Mouse (Mus musculus) C2C12 (cell line): Measurements from ENCODE around the gene Miga2. TPM values are rescaled to one million over a fixed set of nuclear protein-coding genes. Genes with fewer than 3 reads are reported as not detected.

Experiments used
- H3K27me3 ChIP-seq: one replicate; pipeline ENCODE4 v1.6.1; 2011; ENCODE audit not compliant: control insufficient read depth, insufficient read depth, insufficient read length
- H3K36me3 ChIP-seq: one replicate; pipeline ENCODE4 v1.6.1; 2011; ENCODE audit not compliant: control insufficient read depth, insufficient read depth
- H3K4me3 ChIP-seq: one replicate; pipeline ENCODE4 v1.5.1; 2011; ENCODE audit warnings: mild to moderate bottlenecking, control low read depth; ENCODE audit not compliant: poor library complexity, insufficient read depth, severe bottlenecking
- H3K79me2 ChIP-seq: one replicate; pipeline ENCODE4 v1.6.1; 2011; ENCODE audit not compliant: control insufficient read depth, insufficient read depth
- H3K79me3 ChIP-seq: one replicate; pipeline ENCODE4 v1.6.1; 2011; ENCODE audit warnings: low read depth, control low read depth
- H3ac ChIP-seq: one replicate; pipeline ENCODE3; 2011; ENCODE audit warnings: low read depth; ENCODE audit not compliant: control insufficient read depth, insufficient read length
- CEBPB ChIP-seq: IDR thresholded peaks from one replicate; pipeline ENCODE4 v1.6.1; 2011; ENCODE audit warnings: low read depth, mild to moderate bottlenecking, control low read depth, moderate library complexity
- CTCF ChIP-seq: IDR thresholded peaks from one replicate; pipeline ENCODE4 v1.5.1; 2011; ENCODE audit not compliant: control insufficient read depth, insufficient read depth, insufficient read length
- FOSL1 ChIP-seq: IDR thresholded peaks from one replicate; pipeline ENCODE4 v1.8.0; 2011; ENCODE audit warnings: mild to moderate bottlenecking, low read length; ENCODE audit not compliant: poor library complexity, insufficient read depth, severe bottlenecking
- MAX ChIP-seq: IDR thresholded peaks from one replicate; pipeline ENCODE4 v1.6.1; 2011; ENCODE audit warnings: mild to moderate bottlenecking, control low read depth
- MYOD1 ChIP-seq: IDR thresholded peaks from one replicate; pipeline ENCODE4 v1.6.1; 2011; ENCODE audit warnings: low read depth; ENCODE audit not compliant: control insufficient read depth, insufficient read length
- MYOG ChIP-seq: IDR thresholded peaks from one replicate; pipeline ENCODE4 v1.6.1; 2011; ENCODE audit not compliant: control insufficient read depth, insufficient read length; ENCODE audit errors: extremely low read depth
- USF1 ChIP-seq: IDR thresholded peaks from one replicate; pipeline ENCODE4 v1.6.1; 2011; ENCODE audit warnings: low read depth, mild to moderate bottlenecking, control low read depth, moderate library complexity
- polyA plus RNA-seq: library from polyadenylated mRNA; unstranded; fragments of >200 nt; fragmentation: generic; extraction: Trizol; gene quantifications from one replicate; pipeline ENCODE4 v1.2.1, GENCODE M21; 2012; ENCODE audit warnings: missing spikeins

Miga2 gene
- polyA plus RNA-seq, 1 experiment, result 29.4 TPM

- no peaks in the 10 kb centered on the region for H3K79me3 ChIP-seq
- H3K36me3 ChIP-seq, result peaks cover 14% of the 10 kb centered on the region
- H3K4me3 ChIP-seq, result no peak overlapping the region
- no peaks in the 10 kb centered on the region for H3K27me3 ChIP-seq
- H3ac ChIP-seq, result no peak overlapping the region
- no peaks in the 10 kb centered on the region for H3K79me2 ChIP-seq
- TF ChIP-seq USF1, result no peak
- TF ChIP-seq CTCF, result no peak
- TF ChIP-seq MYOD1, result no peak
- TF ChIP-seq MAX, result no peak
- TF ChIP-seq CEBPB, result no peak
- TF ChIP-seq FOSL1, result no peak
- no peak for TF ChIP-seq MYOG
Observed at GRCm38 (mm10) chr2:30409454-30410176, 45.6 kb downstream of the Miga2 start.

- TF ChIP-seq CEBPB, result no peak
- TF ChIP-seq FOSL1, result no peak
- no peak for TF ChIP-seq MYOD1
- TF ChIP-seq MAX, result no peak
- no peak for TF ChIP-seq MYOG
- TF ChIP-seq USF1, result no peak
- Histone ChIP-seq H3K36me3 (peaks cover 3% of the 10 kb centered on the region), H3ac (no peak overlapping the region), H3K79me2 (peaks cover 28% of the 10 kb centered on the region), H3K27me3 (no peaks in the 10 kb centered on the region), H3K4me3 (no peak overlapping the region), H3K79me3 (peaks cover 23% of the 10 kb centered on the region)
Observed at GRCm38 (mm10) chr2:30413038-30413973, 49.3 kb downstream of the Miga2 start.

GRCm38 (mm10) chr2:30414101-30414500 lies 50.1 kb downstream of the Miga2 start:
- Histone ChIP-seq H3K36me3 (peaks cover 3% of the 10 kb centered on the region), H3K4me3 (no peak overlapping the region), H3ac (no peak overlapping the region), H3K79me3 (peaks cover 31% of the 10 kb centered on the region), H3K79me2 (peaks cover 36% of the 10 kb centered on the region), H3K27me3 (no peaks in the 10 kb centered on the region)
- TF ChIP-seq MYOD1, result no peak
- no peak for TF ChIP-seq MYOG
- TF ChIP-seq FOSL1, result no peak
- no peak for TF ChIP-seq MAX
- no peak for TF ChIP-seq USF1
- no peak for TF ChIP-seq CEBPB

- TF ChIP-seq MAX, result no peak
- no peak for TF ChIP-seq CTCF
- H3K27me3 ChIP-seq, result no peaks in the 10 kb centered on the region
Observed at GRCm38 (mm10) chr2:30414681-30415080, 50.6 kb downstream of the Miga2 start.

GRCm38 (mm10) chr2:30415157-30415935 lies 51.3 kb downstream of the Miga2 start, which contains the start of gene Crat:
TSS of gene Crat (minus strand) at chr2:30415813.
- peaks cover 7% of the 10 kb centered on the region for H3K36me3 ChIP-seq
- peak within 1 kb of the TSS; percentile 93 for H3ac ChIP-seq
- peaks cover 48% of the 10 kb centered on the region for H3K79me2 ChIP-seq
- peaks cover 42% of the 10 kb centered on the region for H3K79me3 ChIP-seq
- no peaks in the 10 kb centered on the region for H3K27me3 ChIP-seq
- H3K4me3 ChIP-seq, result peak within 1 kb of the TSS; percentile 95
- TF ChIP-seq CTCF (no peak), USF1 (peak; percentile 77)

More at GRCm38 (mm10) chr2:30414681-30415080, 50.6 kb downstream of the Miga2 start:
- H3K36me3 ChIP-seq, result peaks cover 3% of the 10 kb centered on the region
- peaks cover 41% of the 10 kb centered on the region for H3K79me2 ChIP-seq
- peak overlapping the region; percentile 95 for H3K4me3 ChIP-seq
- peaks cover 36% of the 10 kb centered on the region for H3K79me3 ChIP-seq
- peak overlapping the region; percentile 93 for H3ac ChIP-seq
